Mouse (Mus musculus) megakaryocyte-erythroid progenitor cell, adult 5-6 weeks (primary cell): ENCODE measurements around the gene Scaper. TPM values are rescaled to one million over a fixed set of nuclear protein-coding genes. Genes with fewer than 3 reads are reported as not detected.

Source experiments
- total RNA-seq, 2 experiments: library from RNA; stranded (forward) in 1 of 2; stranded (reverse) in 1 of 2; fragments of 200-1000, 215-1000 nt in 1 of 2; fragments of >200 nt in 1 of 2; fragmentation: Nextera tagmentation in 1 of 2; gene quantifications; 2 replicates each; pipeline ENCODE4 v1.2.3; 2014 to 2017

The Scaper gene
- total RNA-seq, 2 experiments from 2014 or later, result 10.0 to 14.5 TPM

Other genes with a start within 250 kb of the Scaper start
- gene 4930563M21Rik, start 72.4 kb upstream of the Scaper start, total RNA-seq (2014; fragmentation: Nextera tagmentation), result not detected in 2 replicates
- not detected in 2 replicates for gene 4930563M21Rik, start 72.4 kb upstream of the Scaper start, total RNA-seq (2017)
- gene Rcn2, start 103.7 kb upstream of the Scaper start, total RNA-seq (2014; fragmentation: Nextera tagmentation), result 9.9 and 16.2 TPM in 2 replicates
- gene Rcn2, start 103.7 kb upstream of the Scaper start, total RNA-seq (2017), result 37.5 and 42.7 TPM in 2 replicates
- 3.9 and 5.1 TPM in 2 replicates for gene Pstpip1, start 151.8 kb upstream of the Scaper start, total RNA-seq (2014; fragmentation: Nextera tagmentation)
- gene Pstpip1, start 151.8 kb upstream of the Scaper start, total RNA-seq (2017), result 4.7 and 10.1 TPM in 2 replicates
- gene Tspan3, start 227.4 kb upstream of the Scaper start, total RNA-seq (2014; fragmentation: Nextera tagmentation), result 14.0 and 15.7 TPM in 2 replicates
- 16.8 and 27.4 TPM in 2 replicates for gene Tspan3, start 227.4 kb upstream of the Scaper start, total RNA-seq (2017)